Mouse (Mus musculus): ENCODE measurements around the gene Ttc1. TPM values are rescaled to one million over a fixed set of nuclear protein-coding genes. Genes with fewer than 3 reads are reported as not detected.

Ttc1 gene
- polyA plus RNA-seq, 1 experiment from 2014 or later, result 98.5 TPM

DNA sequence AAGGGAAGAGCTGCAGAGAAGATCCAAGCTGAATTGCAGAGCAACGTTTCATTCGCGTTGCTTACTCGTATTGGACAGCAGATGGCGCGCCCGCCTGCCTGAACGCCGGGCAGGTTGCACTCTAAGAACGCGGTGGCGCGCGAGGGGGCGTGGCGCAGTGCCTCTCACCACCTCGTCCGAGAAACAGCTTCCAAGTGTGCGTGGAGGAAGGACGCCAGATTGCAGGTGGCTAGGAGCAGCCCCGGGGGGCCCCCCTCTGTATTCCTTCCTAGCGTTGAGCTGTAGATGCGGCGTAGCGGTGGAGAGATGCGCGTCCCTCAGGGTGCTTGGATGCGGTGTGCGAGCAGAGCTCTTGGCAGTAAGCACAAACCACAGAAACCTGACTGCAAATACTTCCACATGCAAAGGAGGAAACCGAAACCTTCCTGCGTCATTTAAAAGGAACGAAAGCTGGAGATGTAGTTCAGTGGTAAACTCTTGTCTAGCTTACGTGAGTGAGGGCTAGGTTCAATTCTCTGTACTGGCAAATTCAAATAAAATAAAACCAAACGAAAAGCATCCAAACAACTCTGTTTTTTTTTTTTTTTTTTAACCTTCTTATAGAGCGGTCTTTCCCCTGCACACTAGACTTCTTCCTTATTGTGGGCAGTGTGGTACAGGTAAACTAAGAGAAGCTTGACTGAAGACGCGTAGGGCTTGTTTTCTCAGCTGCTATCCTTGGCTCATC is 19.3 kb upstream of the Ttc1 start:
- Histone ChIP-seq H3K4me1 (replicated peaks) (peaks cover 6% of the 10 kb centered on the region), H3K36me3 (no peaks in the 10 kb centered on the region), H3K9ac (peak overlapping the region; percentile 68), H3K4me2 (peak overlapping the region; percentile 74), H3K4me3 (peak overlapping the region; percentile 50), H3K27ac (replicated peaks) (no peak overlapping the region), H3K9me3 (no peaks in the 10 kb centered on the region), H3K27me3 (peaks cover 7% of the 10 kb centered on the region; the same call in 1 of the 2 replicates)
- peak; percentile 96 for ATAC-seq (ENCODE audit: low read depth)
- 6% methylated on average over 37 of the region's 37 CpGs for WGBS

DNA sequence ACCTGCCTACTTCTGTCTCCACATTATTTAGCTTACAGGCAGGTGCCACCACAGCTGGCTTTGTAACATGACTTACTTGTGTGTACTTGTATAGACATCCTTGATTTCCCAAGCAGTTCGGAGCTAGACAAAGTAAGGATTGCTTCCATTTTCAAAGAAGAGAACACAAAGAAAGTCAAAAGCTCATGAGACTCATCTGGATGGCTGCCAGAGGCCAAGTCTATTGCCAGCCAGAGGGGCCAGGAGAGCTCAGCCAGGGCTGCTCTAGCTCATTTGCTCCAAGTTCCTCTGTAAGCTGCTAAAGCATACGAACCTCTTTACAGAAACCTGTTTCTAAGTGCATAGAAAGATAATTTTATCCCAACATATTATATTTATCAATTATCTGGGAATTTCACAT is 10.6 kb upstream of the Ttc1 start:
- H3K4me3 ChIP-seq, result no peak overlapping the region
- H3K4me1 ChIP-seq (replicated peaks), result no peaks in the 10 kb centered on the region
- no peaks in the 10 kb centered on the region for H3K36me3 ChIP-seq
- H3K9ac ChIP-seq, result no peak overlapping the region
- ATAC-seq (ENCODE audit: low read depth), result no peak
- WGBS, result 73% methylated on average over 2 of the region's 2 CpGs
- H3K27ac ChIP-seq (replicated peaks), result no peak overlapping the region
- peaks cover 6% of the 10 kb centered on the region; the same call in 1 of the 2 replicates for H3K27me3 ChIP-seq
- H3K9me3 ChIP-seq, result no peaks in the 10 kb centered on the region
- H3K4me2 ChIP-seq, result no peak overlapping the region

- Histone ChIP-seq H3K4me1 (replicated peaks) (no peaks in the 10 kb centered on the region), H3K9ac (no peak overlapping the region)
- 65% methylated on average over 5 of the region's 5 CpGs for WGBS
These were observed 7.6 kb upstream of the Ttc1 start for GRCm38 (mm10) chr11:43755411-43755810.

GRCm38 (mm10) chr11:43754568-43754967 is 6.8 kb upstream of the Ttc1 start:
- Histone ChIP-seq H3K4me3 (no peak overlapping the region), H3K27ac (replicated peaks) (no peak overlapping the region), H3K4me2 (no peak overlapping the region), H3K9me3 (no peaks in the 10 kb centered on the region), H3K4me1 (replicated peaks) (no peaks in the 10 kb centered on the region), H3K9ac (no peak overlapping the region), H3K27me3 (peaks cover 4% of the 10 kb centered on the region), H3K36me3 (no peaks in the 10 kb centered on the region)
- no peak for ATAC-seq (ENCODE audit: low read depth)
- 91% methylated on average over 1 of the region's 1 CpGs for WGBS

More at GRCm38 (mm10) chr11:43755411-43755810, 7.6 kb upstream of the Ttc1 start:
- ATAC-seq (ENCODE audit: low read depth), result no peak
- H3K4me3 ChIP-seq, result no peak overlapping the region
- H3K36me3 ChIP-seq, result no peaks in the 10 kb centered on the region
- no peaks in the 10 kb centered on the region for H3K9me3 ChIP-seq
- H3K4me2 ChIP-seq, result no peak overlapping the region
- peaks cover 4% of the 10 kb centered on the region for H3K27me3 ChIP-seq
- no peak overlapping the region for H3K27ac ChIP-seq (replicated peaks)

GRCm38 (mm10) chr11:43751542-43751941 is 3.7 kb upstream of the Ttc1 start:
- 66% methylated on average over 2 of the region's 2 CpGs for WGBS
- Histone ChIP-seq H3K9ac (no peak overlapping the region), H3K27ac (replicated peaks) (no peak overlapping the region), H3K4me1 (replicated peaks) (peaks cover 9% of the 10 kb centered on the region), H3K9me3 (no peaks in the 10 kb centered on the region), H3K4me3 (no peak overlapping the region), H3K4me2 (no peak overlapping the region), H3K36me3 (no peaks in the 10 kb centered on the region), H3K27me3 (peaks cover 4% of the 10 kb centered on the region)
- ATAC-seq (ENCODE audit: low read depth), result no peak

DNA sequence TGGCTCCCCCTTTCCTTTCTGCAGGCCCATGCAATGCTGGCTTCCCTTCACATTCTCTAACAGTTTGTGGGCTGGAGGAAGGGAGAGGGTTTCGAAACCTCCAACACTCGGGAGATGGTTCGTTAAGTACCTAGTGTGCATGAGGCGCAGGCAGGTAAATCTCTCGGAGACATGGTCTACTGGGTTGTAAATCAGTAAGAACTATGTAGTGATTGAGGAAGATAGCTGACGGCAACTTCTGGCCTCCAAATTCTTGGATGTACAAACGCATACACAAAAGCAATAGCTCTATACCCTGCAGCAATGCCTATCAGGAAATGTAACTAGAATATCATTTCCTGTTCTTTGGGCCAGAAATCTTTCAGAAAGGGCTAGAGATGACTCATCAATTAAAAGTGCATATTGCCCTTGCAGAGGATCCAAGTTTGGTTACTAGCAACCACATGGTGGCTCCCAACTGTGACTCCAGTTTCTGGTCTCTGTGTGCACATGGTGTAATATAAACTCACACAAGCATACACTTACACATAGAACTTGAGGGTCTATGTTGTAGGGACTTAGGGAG is 19.0 kb downstream of the Ttc1 start:
- no peak overlapping the region for H3K9ac ChIP-seq
- H3K9me3 ChIP-seq, result no peaks in the 10 kb centered on the region
- 87% methylated on average over 7 of the region's 7 CpGs for WGBS
- H3K27me3 ChIP-seq, result no peaks in the 10 kb centered on the region
- no peak for ATAC-seq (ENCODE audit: low read depth)
- H3K36me3 ChIP-seq, result peaks cover 60% of the 10 kb centered on the region
- no peak overlapping the region for H3K4me2 ChIP-seq
- H3K4me3 ChIP-seq, result no peak overlapping the region
- no peaks in the 10 kb centered on the region for H3K4me1 ChIP-seq (replicated peaks)
- no peak overlapping the region for H3K27ac ChIP-seq (replicated peaks)

- H3K36me3 ChIP-seq, result peaks cover 56% of the 10 kb centered on the region
- H3K4me3 ChIP-seq, result no peak overlapping the region
- no peak overlapping the region for H3K9ac ChIP-seq
- no peak overlapping the region for H3K4me2 ChIP-seq
- no peaks in the 10 kb centered on the region for H3K9me3 ChIP-seq
- H3K4me1 ChIP-seq (replicated peaks), result no peaks in the 10 kb centered on the region
- H3K27ac ChIP-seq (replicated peaks), result no peak overlapping the region
- no peak for ATAC-seq (ENCODE audit: low read depth)
- WGBS, result 83% methylated on average over 7 of the region's 7 CpGs
- no peaks in the 10 kb centered on the region for H3K27me3 ChIP-seq
These were observed 20.0 kb downstream of the Ttc1 start for GRCm38 (mm10) chr11:43727796-43728195.

DNA sequence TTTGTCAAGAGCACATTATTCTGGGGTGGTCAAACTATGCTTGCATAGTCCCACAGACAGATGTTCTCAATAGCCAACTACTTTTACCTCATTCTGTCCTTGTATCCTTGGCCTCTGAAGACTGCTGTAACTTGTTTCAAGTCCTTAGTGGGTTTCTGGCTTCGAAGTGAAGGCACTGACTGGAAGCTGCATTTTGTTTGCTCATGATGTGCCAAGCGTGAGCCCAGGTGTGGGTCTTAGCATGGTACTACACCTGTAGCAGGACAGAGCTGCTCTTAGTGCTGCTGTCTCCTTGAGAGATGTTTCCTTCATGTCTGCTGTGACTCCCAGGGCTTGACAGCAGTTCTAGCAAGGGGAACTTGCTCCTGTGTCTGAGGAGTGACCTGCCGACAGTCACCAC is 24.4 kb downstream of the Ttc1 start:
- Histone ChIP-seq H3K9ac (no peak overlapping the region), H3K27me3 (no peaks in the 10 kb centered on the region), H3K27ac (replicated peaks) (no peak overlapping the region), H3K4me1 (replicated peaks) (no peaks in the 10 kb centered on the region), H3K9me3 (no peaks in the 10 kb centered on the region), H3K36me3 (peaks cover 44% of the 10 kb centered on the region), H3K4me3 (no peak overlapping the region), H3K4me2 (no peak overlapping the region)
- no peak for ATAC-seq (ENCODE audit: low read depth)
- WGBS, result 88% methylated on average over 3 of the region's 3 CpGs

GRCm38 (mm10) chr11:43712178-43712577 is 35.6 kb downstream of the Ttc1 start:
- 93% methylated on average over 4 of the region's 4 CpGs for WGBS
- no peaks in the 10 kb centered on the region for H3K4me1 ChIP-seq (replicated peaks)
- no peak overlapping the region for H3K4me3 ChIP-seq
- no peak overlapping the region for H3K9ac ChIP-seq
- no peak overlapping the region for H3K4me2 ChIP-seq
- H3K27me3 ChIP-seq, result no peaks in the 10 kb centered on the region
- H3K27ac ChIP-seq (replicated peaks), result no peak overlapping the region
- H3K9me3 ChIP-seq, result no peaks in the 10 kb centered on the region
- peaks cover 19% of the 10 kb centered on the region for H3K36me3 ChIP-seq
- ATAC-seq (ENCODE audit: low read depth), result no peak

- Histone ChIP-seq H3K36me3 (peaks cover 25% of the 10 kb centered on the region), H3K4me1 (replicated peaks) (no peaks in the 10 kb centered on the region), H3K9ac (no peak overlapping the region), H3K4me3 (no peak overlapping the region), H3K4me2 (no peak overlapping the region), H3K27me3 (no peaks in the 10 kb centered on the region), H3K9me3 (no peaks in the 10 kb centered on the region), H3K27ac (replicated peaks) (no peak overlapping the region)
- 95% methylated on average over 2 of the region's 2 CpGs for WGBS
- no peak for ATAC-seq (ENCODE audit: low read depth)
These were observed 39.4 kb downstream of the Ttc1 start for GRCm38 (mm10) chr11:43708409-43708808.

DNA sequence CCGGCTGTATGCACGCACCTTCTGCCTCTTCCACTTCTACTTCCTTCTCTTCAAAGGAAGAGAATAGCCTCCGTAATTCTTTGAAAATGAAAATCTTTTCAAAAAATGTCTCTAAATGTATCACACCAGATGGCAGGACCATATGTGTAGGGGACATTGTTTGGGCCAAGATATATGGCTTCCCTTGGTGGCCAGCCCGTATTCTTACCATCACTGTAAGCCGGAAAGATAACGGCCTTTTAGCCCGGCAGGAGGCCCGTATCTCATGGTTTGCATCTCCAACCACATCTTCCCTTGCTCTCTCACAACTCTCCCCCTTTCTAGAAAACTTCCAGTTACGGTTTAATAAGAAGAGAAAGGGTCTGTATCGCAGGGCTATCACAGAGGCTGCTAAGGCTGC is 42.1 kb downstream of the Ttc1 start:
- 69% methylated on average over 10 of the region's 10 CpGs for WGBS
- H3K27me3 ChIP-seq, result no peaks in the 10 kb centered on the region
- no peak overlapping the region for H3K9ac ChIP-seq
- H3K9me3 ChIP-seq, result no peaks in the 10 kb centered on the region
- H3K36me3 ChIP-seq, result peaks cover 27% of the 10 kb centered on the region
- no peak for ATAC-seq (ENCODE audit: low read depth)
- no peak overlapping the region for H3K4me3 ChIP-seq
- no peaks in the 10 kb centered on the region for H3K4me1 ChIP-seq (replicated peaks)
- no peak overlapping the region for H3K4me2 ChIP-seq
- H3K27ac ChIP-seq (replicated peaks), result no peak overlapping the region

- no peaks in the 10 kb centered on the region for H3K9me3 ChIP-seq
- H3K4me1 ChIP-seq (replicated peaks), result no peaks in the 10 kb centered on the region
- WGBS, result 84% methylated on average over 1 of the region's 1 CpGs
- no peak overlapping the region for H3K4me2 ChIP-seq
- no peaks in the 10 kb centered on the region for H3K27me3 ChIP-seq
- ATAC-seq (ENCODE audit: low read depth), result no peak
- H3K9ac ChIP-seq, result no peak overlapping the region
- no peak overlapping the region for H3K27ac ChIP-seq (replicated peaks)
- peaks cover 36% of the 10 kb centered on the region for H3K36me3 ChIP-seq
- H3K4me3 ChIP-seq, result no peak overlapping the region
These were observed 44.3 kb downstream of the Ttc1 start for GRCm38 (mm10) chr11:43703552-43703951.

DNA sequence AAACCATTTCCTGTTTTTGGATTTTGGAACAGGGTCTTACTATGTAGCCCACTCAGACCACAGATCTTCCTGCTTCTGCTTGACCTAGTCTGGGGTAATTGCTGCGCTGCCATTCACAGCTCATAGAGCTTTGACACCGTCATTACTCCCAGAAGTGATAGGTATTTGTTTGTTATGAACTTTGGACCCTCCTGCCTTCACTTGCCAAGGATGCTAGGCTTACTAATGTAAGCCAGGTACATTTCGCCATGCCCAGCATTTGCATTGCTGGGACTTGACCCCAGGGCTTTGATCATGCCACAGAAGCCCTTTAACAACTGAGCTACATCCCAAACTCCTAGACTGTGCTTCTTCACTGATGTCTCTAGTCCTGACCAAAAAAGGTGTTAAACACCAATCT is 47.5 kb downstream of the Ttc1 start:
- ATAC-seq (ENCODE audit: low read depth), result no peak
- Histone ChIP-seq H3K4me3 (no peak overlapping the region), H3K9ac (no peak overlapping the region), H3K27ac (replicated peaks) (no peak overlapping the region), H3K27me3 (no peaks in the 10 kb centered on the region), H3K36me3 (peaks cover 32% of the 10 kb centered on the region), H3K9me3 (no peaks in the 10 kb centered on the region), H3K4me2 (no peak overlapping the region), H3K4me1 (replicated peaks) (0 out of 2 replicates have a peak, but pooled peaks cover 5% of the 10 kb centered on the region)
- 96% methylated on average over 3 of the region's 3 CpGs for WGBS
